Mouse (Mus musculus): ENCODE data around the gene AI837181.

AI837181 gene

DNA sequence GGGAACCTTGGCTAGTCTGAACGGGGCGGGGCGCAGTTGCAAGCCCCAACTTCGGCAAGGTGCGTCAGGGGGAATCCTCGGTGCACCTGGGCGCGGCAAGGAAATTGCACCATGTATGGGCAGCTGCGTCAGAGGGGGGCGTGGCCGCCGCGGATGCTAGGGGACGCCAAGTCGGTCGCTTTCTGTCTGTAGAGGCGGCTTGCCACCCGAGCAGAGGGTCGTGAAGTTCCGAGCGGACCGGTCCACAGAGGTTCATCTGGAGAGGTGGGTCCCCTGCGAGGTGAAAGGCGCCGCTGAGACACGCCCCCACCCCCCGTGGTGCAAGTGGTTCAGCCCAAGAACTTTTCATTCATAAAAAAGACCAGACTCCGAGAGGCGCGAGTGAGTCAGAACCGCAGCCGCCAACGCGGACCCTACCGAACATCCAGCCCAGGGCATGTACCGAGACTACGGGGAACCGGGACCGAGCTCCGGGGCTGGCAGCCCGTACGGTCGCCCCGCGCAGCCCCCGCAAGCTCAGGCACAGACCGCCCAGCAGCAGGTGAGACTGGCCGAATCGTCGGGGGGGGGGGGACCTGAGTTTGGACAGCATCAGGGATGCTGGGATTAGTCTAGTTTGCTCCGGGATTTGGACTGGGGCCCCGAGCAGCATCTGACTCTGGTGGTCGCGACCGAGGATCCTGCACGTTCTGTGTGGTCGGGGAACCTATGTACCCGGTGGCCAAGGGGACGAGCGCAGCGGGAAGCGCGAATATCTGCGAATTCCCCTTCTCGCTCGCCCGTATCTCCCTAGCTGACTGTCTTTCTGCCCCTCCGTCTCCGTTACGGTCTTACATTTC is 22.8 kb downstream of the AI837181 start, which contains the start of gene Fosl1:
Gene Fosl1, plus strand, starts transcription at position 33 of the 839 bp plus-strand sequence.
- DNase-seq (ENCODE audit: low spot score) = peak; percentile 73

DNA sequence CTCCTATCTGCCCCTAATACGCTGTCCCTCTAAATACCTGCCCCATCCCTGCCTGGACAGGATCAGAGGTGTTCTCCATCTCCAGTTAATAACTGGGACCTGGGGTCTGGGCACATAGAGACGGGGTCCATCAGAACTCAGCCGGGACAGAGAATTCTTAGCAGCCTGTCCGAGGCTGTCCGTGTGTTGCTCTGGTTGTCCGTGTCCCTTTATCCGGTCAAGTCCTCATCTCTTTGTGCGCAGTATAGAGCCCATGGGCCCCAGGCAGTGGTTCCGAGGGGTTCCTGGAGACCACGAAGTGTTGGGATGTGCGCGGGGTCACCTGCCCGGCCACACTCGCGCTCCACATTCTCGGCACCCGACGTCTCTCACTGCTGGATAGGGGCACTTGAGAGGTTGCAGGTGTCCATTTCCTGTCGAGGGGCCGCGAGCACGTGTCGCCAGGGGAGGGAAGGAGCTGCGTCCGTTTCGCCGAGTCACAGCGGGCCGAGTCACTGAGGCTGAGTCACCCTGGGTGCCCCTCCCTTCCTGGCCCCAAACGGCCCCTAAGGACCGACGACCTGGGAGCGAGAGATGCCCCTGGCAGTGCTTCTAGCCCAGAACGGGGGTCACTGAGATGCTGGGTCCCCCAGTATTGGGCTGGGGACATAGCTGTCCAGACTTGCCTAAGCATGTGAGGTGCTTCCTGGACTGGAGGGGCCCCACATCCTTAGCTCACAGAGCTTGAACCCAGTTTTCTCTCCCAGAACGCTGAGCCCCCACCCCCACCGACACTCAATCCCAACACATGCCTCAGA is 23.6 kb downstream of the AI837181 start:
- no peak for DNase-seq (ENCODE audit: low spot score)

DNA sequence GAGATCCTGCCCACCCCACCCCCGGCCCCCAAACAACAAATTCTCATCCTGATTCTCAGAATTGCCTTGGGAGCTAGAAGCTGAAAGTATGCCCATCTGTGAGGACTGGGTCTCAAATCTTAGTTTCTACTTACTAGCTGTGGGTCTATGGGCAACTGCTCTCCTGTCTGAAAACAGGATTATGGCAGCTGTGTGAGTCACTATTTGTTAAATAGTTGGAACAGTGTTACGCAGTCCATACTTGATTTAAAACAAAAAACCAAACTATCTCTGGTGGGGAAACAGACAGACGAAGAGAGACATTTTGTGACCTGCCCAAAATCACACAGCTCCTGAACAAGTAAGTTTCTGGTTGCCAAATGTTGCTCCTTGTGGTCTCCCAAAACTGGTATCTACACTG is 24.7 kb downstream of the AI837181 start:
- no peak for DNase-seq (ENCODE audit: low spot score)

DNA sequence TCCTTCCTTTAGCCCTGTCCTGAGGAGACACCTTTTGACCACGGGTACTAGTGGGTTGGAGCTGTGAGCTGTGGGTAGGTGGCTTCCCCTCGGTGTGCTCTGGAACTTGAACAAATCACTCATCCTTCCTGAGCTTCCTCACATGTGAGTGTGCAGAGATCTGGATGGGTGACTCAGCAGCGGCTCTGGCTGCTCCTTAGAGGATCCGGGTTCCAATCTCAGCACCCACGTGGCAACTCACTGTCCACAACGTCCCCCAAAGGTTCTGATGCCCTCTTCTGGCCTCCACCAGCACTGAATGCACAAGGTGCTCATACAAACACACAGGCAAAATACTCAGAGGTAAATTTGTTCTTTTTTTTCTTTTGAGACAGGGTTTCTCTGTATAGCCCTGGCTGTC is 26.8 kb downstream of the AI837181 start:
- no peak for DNase-seq (ENCODE audit: low spot score)

DNA sequence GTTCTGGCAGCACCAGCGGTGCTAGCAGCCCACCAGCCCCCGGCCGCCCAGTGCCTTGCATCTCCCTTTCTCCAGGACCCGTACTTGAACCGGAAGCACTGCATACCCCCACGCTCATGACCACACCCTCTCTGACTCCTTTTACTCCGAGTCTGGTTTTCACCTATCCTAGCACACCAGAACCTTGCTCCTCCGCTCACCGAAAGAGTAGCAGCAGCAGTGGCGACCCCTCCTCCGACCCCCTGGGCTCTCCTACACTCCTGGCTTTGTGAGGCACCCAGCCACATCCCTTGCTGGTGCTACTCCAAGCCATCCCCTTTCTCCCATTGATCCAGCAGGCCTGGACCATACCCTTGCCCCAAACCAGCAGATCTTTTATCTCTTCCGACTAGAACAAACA is 30.1 kb downstream of the AI837181 start:
- no peak for DNase-seq (ENCODE audit: low spot score)

DNA sequence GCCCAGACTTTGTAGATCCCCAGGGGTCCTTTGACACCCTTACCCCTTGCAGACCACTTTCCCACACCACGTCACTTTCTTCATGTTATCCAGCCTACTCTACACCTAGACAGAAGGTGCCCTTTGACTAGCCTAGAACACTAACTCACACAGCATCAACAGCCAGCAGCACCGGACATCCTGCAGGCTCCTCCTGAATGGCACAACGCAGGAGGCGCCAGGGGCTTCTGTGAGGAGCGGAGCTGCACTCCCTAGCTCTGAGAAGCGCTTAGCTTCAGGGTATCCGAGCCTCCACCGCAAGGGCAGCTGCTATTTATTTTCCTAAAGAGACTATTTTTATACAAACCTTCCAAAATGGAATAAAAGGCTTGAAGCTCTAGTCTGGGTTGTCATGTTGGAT is 30.6 kb downstream of the AI837181 start:
- no peak for DNase-seq (ENCODE audit: low spot score)

DNA sequence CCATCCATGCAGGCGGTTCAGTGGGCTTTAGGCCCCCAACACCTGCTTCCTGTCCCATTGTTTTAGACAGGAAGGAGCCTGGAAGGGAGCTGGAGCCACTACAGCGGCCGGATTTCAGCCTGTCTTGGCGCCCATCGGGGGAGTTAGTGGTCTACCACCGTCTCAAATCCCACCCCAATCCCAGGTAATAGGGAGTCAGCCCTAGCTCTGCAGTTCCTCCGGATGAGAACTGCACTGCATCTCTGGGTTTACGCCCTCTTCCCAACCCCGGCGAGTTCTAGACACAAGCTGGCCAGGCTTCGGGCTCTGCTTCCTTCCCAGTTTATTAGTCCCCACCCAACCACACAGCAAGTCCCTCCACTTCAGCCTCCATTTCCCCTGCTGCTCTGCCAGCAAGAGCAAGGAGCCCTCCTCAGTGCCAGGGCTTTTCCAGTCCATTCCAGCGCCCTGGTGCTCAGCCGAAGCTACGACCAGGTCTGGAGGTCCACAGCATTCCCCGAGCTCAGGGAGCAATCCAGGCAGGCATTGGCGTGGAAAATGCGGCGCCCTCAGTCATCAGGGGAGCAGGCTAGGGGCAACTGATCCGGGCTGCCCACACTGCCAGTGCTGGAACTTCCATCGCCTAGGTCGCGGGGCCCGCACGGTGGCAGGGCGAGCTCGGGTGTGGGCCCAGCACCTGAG is 31.4 kb downstream of the AI837181 start:
- no peak for DNase-seq (ENCODE audit: low spot score)

DNA sequence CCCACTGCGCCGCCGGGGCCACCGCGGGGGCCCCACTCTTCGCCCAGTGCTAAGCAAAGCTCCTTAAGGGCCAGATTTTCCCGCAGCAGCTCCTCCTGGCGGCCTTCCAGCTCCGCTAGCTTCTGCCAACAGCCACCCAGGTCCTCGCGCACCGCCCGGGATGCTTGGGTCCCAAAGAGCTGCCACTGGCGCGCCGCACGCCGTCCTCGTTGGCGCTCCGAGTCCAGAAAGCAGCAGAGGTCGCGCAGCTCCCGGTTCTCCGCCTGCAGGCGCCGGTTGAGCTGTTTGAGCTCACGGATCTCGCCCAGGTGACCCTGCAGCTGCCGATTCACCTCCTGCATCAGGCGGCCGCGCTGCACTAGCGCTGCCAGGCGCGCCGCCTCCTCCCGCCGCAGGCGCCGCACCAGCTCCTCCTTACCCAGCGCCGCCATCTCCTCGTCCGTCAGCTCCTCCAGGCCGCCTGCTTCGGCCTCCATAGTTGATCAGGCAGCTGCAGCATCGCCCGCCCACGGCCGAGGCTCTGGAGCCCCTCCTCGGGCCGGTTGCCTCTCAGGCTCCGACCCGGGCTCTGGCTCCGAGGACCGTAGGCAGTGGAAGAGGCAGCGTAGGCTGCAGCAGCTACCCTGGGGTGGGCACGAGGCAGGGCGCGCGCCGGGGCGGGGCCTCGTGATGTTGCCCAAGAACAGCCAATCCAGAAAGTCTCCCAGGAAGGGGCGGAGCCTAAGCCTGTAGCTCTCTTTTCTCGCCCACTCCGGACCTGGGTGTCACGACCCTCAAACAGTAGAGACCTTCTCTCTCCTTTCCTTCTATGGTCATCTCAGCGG is 32.2 kb downstream of the AI837181 start:
- peak; percentile 91 for DNase-seq (ENCODE audit: low spot score)

DNA sequence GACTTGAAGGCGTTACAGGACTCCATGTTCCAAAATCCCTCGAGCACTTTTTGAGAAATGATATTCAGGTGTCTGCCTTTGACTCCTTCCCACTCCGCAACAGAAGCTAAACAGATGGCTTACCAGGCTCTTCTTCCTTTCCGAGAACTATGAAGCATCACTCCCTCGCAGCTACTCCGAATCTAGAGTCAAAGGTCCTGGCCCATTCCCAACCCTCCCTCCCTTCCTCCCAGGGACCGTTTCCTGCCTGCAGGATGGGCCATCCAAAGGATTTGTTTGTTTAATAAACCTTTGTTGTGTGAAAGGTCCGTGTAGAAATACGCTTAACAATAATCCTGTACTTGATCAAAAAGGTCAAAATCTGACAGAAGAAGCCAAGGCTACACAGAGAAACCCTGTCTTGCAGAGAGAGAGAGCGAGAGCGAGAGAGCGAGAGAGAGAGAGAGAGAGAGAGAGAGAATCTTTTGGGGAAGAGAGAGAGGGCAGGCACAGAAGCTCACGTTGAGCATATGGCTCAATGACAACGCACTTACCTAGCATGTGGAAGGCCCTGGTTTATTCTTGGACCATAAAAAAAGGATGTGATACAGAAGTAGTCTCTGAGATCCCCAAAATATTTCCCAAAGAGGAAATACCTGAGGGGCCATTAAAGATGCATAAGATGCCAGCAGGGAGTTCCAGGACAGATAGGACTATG is 33.0 kb downstream of the AI837181 start, which contains the start of gene Ccdc85b:
Gene Ccdc85b, minus strand, starts transcription at position 149 of the 697 bp plus-strand sequence.
- DNase-seq (ENCODE audit: low spot score) = no peak

DNA sequence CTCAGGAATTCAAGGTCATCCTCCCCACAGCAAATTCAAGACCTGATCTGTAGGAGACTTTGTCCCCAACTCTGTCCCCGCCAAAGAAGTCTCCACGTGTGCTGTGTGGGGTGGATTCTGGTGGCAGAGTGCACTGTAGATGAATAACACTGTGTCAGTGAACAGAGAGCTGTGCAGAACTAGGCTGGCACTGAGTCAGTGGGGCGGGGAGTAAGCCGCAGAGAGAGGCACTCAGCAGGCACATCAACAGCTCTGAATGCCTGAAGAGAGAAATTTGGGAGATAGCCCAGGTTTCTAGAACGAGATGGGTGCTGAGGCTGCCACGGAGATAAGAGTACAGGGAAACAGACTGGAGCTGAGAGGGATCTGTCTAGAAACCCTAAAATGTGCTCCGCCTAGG is 34.1 kb downstream of the AI837181 start:
- DNase-seq (ENCODE audit: low spot score) = no peak

DNA sequence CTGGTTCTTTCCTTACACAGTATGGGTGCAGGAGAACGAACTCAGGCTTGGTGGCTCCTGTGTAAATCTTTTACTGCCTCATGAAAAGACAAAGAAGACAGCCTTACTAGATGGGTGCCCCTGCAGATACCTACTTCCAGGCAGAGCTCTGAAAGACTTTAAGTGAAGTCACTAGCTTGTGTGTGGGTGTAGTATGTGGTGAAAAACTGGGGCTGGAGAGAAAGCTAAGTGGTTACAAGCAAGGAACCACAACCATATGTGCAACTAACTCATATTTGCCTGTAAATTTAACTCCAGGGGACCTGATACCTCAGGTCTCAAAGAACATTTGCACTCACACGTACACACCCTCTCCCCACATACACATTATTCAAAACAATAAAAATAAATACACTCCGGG is 35.0 kb downstream of the AI837181 start:
- DNase-seq (ENCODE audit: low spot score) = no peak

DNA sequence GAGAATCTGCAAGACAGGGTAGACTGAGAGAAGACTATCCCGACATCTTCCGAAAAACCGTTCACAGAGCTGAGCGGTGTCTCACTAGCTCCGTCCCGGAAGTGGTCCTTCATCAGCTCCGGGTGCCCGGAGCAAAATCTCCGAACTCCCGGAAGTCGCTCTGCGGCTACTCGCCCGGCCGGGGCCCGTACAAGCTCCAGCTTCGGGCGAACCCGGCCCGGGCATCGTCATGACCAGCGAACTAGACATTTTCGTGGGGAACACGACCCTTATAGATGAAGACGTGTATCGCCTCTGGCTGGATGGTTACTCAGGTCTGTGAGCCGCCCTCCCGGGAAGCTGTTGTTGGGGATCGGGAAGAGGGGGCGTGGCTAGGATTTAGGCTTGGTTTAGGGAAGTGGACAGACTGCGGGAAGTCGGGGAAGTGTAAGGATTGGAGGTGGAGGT is 35.5 kb downstream of the AI837181 start, which contains the start of gene Fibp:
Gene Fibp, plus strand, starts transcription at position 151 of the 447 bp plus-strand sequence.
- DNase-seq (ENCODE audit: low spot score) = peak; percentile 86

DNA sequence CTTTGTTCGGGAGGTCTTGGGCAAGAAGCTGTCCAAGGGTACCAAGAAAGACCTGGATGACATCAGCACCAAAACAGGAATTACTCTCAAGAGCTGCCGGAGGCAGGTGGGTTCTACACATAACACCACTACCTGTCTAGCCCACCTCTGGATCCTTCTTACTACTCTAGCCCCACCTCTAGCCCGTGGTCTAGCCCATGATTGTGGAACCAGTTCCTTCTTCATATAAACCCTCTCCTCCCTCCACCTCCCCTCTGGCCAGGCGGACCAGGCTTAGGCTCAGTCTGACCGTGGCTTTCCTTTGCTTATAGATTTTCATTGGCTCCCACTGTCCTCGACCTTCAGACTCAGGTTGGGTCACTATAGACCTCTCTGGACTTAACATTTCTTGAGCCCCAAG is 36.5 kb downstream of the AI837181 start:
- DNase-seq (ENCODE audit: low spot score) = no peak

DNA sequence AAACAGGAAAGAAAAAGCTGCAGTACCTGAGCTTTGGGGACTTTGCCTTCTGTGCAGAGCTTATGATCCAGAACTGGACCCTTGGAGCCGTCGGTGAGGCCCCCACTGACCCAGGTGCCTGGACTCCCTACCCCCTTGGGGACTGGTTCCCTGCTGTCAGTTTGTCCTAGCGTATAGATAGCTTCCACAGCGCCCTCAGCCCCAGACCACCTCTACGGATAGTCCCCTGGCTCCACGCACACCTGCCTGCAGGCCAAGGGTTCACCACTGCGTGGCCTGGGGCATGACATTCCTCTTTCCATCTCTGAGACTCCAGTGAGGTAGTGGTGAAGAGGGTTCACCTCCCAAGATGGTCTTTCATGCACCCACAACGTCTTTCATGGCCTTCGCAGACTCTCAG is 38.3 kb downstream of the AI837181 start:
- no peak for DNase-seq (ENCODE audit: low spot score)

DNA sequence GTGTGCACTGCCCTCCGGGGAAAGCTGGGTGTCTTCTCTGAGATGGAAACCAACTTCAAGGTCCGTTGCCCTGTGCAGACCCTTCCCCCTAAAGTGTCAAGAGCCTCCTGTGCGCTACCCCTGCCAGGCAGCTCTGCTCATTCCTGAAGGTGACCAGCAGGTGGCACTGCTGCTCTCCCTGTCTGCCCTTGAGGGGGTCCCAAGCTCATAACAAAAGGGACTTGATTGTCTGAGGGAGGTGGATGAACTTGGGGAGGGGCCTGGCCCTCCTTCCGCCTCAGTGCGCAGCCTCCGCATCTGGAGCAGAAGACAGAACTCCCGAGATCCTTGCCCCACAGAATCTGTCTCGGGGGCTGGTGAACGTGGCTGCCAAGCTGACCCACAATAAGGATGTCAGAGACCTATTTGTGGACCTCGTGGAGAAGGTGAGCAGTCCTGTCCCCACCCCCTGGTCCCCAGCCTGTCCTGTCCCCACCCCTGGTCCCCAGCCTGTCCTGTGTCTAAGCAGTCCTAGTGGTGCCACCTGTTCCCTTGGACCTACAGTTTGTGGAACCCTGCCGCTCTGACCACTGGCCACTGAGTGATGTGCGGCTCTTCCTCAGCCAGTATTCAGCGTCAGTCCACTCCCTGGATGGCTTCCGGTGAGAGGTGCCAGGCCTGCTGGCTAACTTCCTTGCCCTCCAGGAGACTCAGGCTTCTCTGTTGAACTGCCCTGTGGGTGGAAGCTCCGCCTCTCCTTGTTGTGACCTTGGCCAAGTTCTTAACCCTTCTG is 39.0 kb downstream of the AI837181 start:
- DNase-seq (ENCODE audit: low spot score) = no peak

DNA sequence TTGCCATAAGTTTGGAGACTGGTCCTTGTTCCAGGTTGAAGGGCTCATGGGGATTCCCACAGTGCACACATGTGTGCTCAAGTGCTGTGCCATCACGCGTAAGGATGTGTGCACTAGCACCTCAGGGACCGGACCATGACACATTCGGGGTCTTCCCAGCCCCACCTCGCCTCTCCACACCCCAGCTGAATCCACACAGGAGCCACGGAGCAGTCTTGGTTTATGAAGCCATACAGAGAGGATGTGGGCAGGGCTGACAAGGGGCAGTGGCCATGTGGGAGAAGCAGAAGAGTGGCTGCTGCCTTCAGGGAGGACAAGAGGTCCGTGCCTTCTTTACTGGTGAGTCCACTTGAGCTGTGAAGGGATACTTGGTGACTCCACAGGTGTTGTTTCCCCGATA is 40.1 kb downstream of the AI837181 start:
- no peak for DNase-seq (ENCODE audit: low spot score)

DNA sequence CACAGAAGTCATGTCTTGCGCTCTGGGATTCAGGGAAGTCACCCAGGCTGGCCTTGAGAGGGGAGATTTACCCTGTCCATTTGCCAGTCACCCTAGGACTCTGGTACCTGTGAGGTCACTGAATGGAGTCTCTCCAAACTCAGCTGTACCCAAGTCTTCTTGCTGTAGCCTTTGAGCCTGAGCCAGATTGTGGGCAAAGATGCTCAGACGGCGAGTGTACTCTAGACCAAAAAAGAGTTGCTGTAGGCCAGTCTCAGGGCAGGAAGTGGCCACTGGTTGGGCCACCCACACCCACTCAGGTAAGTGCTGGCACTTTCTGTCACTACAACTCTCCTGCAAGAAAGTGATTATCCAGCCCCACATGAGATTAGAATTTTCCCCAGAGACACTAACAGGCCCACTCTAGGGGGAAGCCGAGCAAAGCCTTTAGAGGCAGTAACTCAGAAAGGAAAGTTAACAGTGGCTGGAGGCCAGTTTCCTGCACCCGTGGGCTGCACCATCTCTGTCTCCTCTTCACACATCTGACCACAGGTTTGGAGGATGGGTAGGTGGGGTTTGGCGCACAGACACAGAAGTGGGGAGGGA is 42.1 kb downstream of the AI837181 start:
- DNase-seq (ENCODE audit: low spot score) = no peak

DNA sequence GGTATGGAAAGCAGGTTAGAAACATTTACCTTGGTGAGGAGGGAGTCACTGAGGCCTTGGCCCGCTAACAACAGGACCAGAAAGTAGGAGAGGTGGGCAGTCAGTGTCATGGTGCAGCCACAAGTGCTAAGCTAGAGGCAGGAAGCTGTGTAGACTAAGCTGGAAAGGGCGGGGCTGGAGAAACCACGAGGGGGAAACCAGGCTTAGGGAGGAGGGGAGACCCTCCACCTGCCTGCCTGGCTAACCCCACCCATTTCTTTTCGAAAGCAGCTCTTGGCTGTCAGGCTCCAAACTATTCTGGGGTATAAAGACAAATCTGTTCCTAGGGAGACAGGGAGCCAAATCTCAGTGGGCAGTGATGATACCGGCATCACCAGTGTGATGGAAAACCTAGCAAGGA is 43.4 kb downstream of the AI837181 start, which contains the start of gene Ctsw:
Gene Ctsw, minus strand, starts transcription at position 134 of the 400 bp plus-strand sequence.
- DNase-seq (ENCODE audit: low spot score) = no peak

DNA sequence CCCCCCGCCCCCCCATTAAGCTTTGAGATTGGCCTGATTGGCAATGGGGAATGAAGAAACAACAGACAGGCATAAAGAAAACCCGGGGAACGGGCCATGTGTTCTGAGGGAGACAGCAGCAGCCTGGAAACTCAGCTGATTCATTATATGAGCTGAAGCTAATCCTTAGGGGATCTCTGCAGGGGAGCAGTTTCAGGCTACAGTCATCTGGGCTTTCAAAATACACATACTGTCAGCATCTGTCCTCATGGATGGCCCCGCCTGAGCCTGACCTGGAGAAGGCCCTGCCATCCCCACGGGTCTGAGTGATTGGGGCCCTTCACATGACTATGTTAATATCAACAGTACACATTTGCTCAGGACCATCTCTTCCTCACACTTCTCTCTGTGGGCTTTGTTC is 46.9 kb downstream of the AI837181 start:
- no peak for DNase-seq (ENCODE audit: low spot score)

DNA sequence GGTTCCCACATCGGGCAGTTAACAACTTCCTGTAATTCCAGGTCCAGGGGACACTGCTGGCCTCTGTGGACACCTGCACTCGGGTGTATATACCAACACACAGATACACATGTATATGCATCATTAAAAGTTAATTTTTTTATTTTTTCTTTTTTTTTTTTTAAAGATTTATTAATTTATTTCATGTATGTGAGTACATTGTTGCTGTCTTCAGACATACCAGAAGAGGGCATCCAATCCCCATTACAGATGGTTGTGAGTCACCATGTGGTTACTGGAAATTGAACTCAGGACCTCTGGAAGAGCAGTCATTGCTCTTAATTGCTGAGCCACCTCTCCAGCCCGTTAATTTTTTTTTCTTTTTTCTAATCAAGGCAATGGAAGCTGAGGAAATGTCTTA is 47.9 kb downstream of the AI837181 start:
- no peak for DNase-seq (ENCODE audit: low spot score)

Data from yolk sac, embryonic 10.5 days (tissue).